Mouse (Mus musculus): Measurements from ENCODE around the gene Cyp4v3. TPM values are rescaled to one million over a fixed set of nuclear protein-coding genes. Genes with fewer than 3 reads are reported as not detected.

The Cyp4v3 gene
- polyA plus RNA-seq (2014; fragmentation: Nextera tagmentation; extraction: Ambion mirVana) = 2.4 and 2.9 TPM in 2 replicates

- peak; percentile 95 for DNase-seq (ENCODE audit: low spot score, missing footprints)
Measured at GRCm38 (mm10) chr8:45332685-45333409, at the start of gene Cyp4v3. Gene Cyp4v3, minus strand, starts transcription at chr8:45333216.

GRCm38 (mm10) chr8:45381963-45382347 lies 48.9 kb upstream of the Cyp4v3 start, which contains the start of gene Fam149a:
Gene Fam149a, minus strand, starts transcription at chr8:45382291.
- Histone ChIP-seq H3K9ac (ENCODE audit: low read length) (peak within 1 kb of the TSS; percentile 48), H3K27ac (ENCODE audit: low read depth, low read length) (no peak within 1 kb of the TSS), H3K4me2 (peak within 1 kb of the TSS; percentile 92), H3K36me3 (ENCODE audit: control insufficient read depth, insufficient read depth, low read length) (no peaks in the 10 kb centered on the region), H3K9me3 (ENCODE audit: control insufficient read depth, low read length) (no peaks in the 10 kb centered on the region), H3K27me3 (ENCODE audit: control insufficient read depth, insufficient read depth, low read length) (no peaks in the 10 kb centered on the region; the same call in 1 of the 2 replicates), H3K4me3 (ENCODE audit: low read depth, low read length) (peak within 1 kb of the TSS; percentile 35), H3K4me1 (ENCODE audit: control insufficient read depth, insufficient read depth, low read length) (peaks cover 7% of the 10 kb centered on the region; the same call in 1 of the 2 replicates)
- ATAC-seq (ENCODE audit: low FRiP score) = peak; percentile 86
- 2% methylated on average over 6 of the region's 6 CpGs for WGBS
- no peak for DNase-seq (ENCODE audit: low spot score, missing footprints)

More at GRCm38 (mm10) chr8:45332685-45333409, at the start of gene Cyp4v3:
- H3K27ac ChIP-seq (ENCODE audit: low read depth, low read length) = no peak within 1 kb of the TSS
- H3K4me2 ChIP-seq = peak within 1 kb of the TSS; percentile 78
- peak; percentile 82 for ATAC-seq (ENCODE audit: low FRiP score)
- H3K36me3 ChIP-seq (ENCODE audit: control insufficient read depth, insufficient read depth, low read length) = no peaks in the 10 kb centered on the region
- H3K4me3 ChIP-seq (ENCODE audit: low read depth, low read length) = peak within 1 kb of the TSS; percentile 55
- WGBS = under 1% methylated on average over 44 of the region's 44 CpGs
- peaks cover 3% of the 10 kb centered on the region; the same call in 1 of the 2 replicates for H3K27me3 ChIP-seq (ENCODE audit: control insufficient read depth, insufficient read depth, low read length)
- no peaks in the 10 kb centered on the region for H3K9me3 ChIP-seq (ENCODE audit: control insufficient read depth, low read length)
- H3K4me1 ChIP-seq (ENCODE audit: control insufficient read depth, insufficient read depth, low read length) = 0 out of 2 replicates have a peak, but pooled peaks cover 3% of the 10 kb centered on the region
- peak within 1 kb of the TSS; percentile 60 for H3K9ac ChIP-seq (ENCODE audit: low read length)

GRCm38 (mm10) chr8:45381075-45381962 lies 48.3 kb upstream of the Cyp4v3 start:
- WGBS = 1% methylated on average over 38 of the region's 38 CpGs
- peak overlapping the region; percentile 48 for H3K9ac ChIP-seq (ENCODE audit: low read length)
- H3K36me3 ChIP-seq (ENCODE audit: control insufficient read depth, insufficient read depth, low read length) = no peaks in the 10 kb centered on the region
- H3K4me1 ChIP-seq (ENCODE audit: control insufficient read depth, insufficient read depth, low read length) = peaks cover 7% of the 10 kb centered on the region; the same call in 1 of the 2 replicates
- H3K4me2 ChIP-seq = peak overlapping the region; percentile 92
- no peaks in the 10 kb centered on the region for H3K9me3 ChIP-seq (ENCODE audit: control insufficient read depth, low read length)
- H3K27me3 ChIP-seq (ENCODE audit: control insufficient read depth, insufficient read depth, low read length) = no peaks in the 10 kb centered on the region; the same call in 1 of the 2 replicates
- no peak overlapping the region for H3K27ac ChIP-seq (ENCODE audit: low read depth, low read length)
- peak overlapping the region; percentile 35 for H3K4me3 ChIP-seq (ENCODE audit: low read depth, low read length)
- ATAC-seq (ENCODE audit: low FRiP score) = peak; percentile 63; the same call in 1 of the 2 replicates
- peak; percentile 94 for DNase-seq (ENCODE audit: low spot score, missing footprints)

- Histone ChIP-seq H3K9ac (ENCODE audit: low read length) (no peak overlapping the region), H3K36me3 (ENCODE audit: control insufficient read depth, insufficient read depth, low read length) (no peaks in the 10 kb centered on the region), H3K4me1 (ENCODE audit: control insufficient read depth, insufficient read depth, low read length) (peaks cover 7% of the 10 kb centered on the region; the same call in 1 of the 2 replicates), H3K27me3 (ENCODE audit: control insufficient read depth, insufficient read depth, low read length) (no peaks in the 10 kb centered on the region; the same call in 1 of the 2 replicates), H3K9me3 (ENCODE audit: control insufficient read depth, low read length) (no peaks in the 10 kb centered on the region), H3K4me3 (ENCODE audit: low read depth, low read length) (no peak overlapping the region), H3K4me2 (peak overlapping the region; percentile 92; the same call in 1 of the 2 replicates), H3K27ac (ENCODE audit: low read depth, low read length) (no peak overlapping the region)
- DNase-seq (ENCODE audit: low spot score, missing footprints) = peak; percentile 85
- no peak for ATAC-seq (ENCODE audit: low FRiP score)
- WGBS = 7% methylated on average over 4 of the region's 4 CpGs
Measured at GRCm38 (mm10) chr8:45380598-45380997, 47.6 kb upstream of the Cyp4v3 start.

GRCm38 (mm10) chr8:45374071-45374470 lies 41.1 kb upstream of the Cyp4v3 start:
- Histone ChIP-seq H3K4me1 (ENCODE audit: control insufficient read depth, insufficient read depth, low read length) (no peaks in the 10 kb centered on the region), H3K27me3 (ENCODE audit: control insufficient read depth, insufficient read depth, low read length) (no peaks in the 10 kb centered on the region), H3K9ac (ENCODE audit: low read length) (no peak overlapping the region), H3K36me3 (ENCODE audit: control insufficient read depth, insufficient read depth, low read length) (no peaks in the 10 kb centered on the region), H3K4me2 (no peak overlapping the region), H3K4me3 (ENCODE audit: low read depth, low read length) (no peak overlapping the region), H3K27ac (ENCODE audit: low read depth, low read length) (no peak overlapping the region), H3K9me3 (ENCODE audit: control insufficient read depth, low read length) (no peaks in the 10 kb centered on the region)
- 87% methylated on average over 3 of the region's 3 CpGs for WGBS
- ATAC-seq (ENCODE audit: low FRiP score) (no peak), DNase-seq (ENCODE audit: low spot score, missing footprints) (no peak)

- WGBS = 76% methylated on average over 1 of the region's 1 CpGs
- H3K9ac ChIP-seq (ENCODE audit: low read length) = no peak overlapping the region
- no peaks in the 10 kb centered on the region for H3K4me1 ChIP-seq (ENCODE audit: control insufficient read depth, insufficient read depth, low read length)
- H3K4me3 ChIP-seq (ENCODE audit: low read depth, low read length) = no peak overlapping the region
- no peak overlapping the region for H3K4me2 ChIP-seq
- H3K9me3 ChIP-seq (ENCODE audit: control insufficient read depth, low read length) = no peaks in the 10 kb centered on the region
- no peak for DNase-seq (ENCODE audit: low spot score, missing footprints)
- H3K27me3 ChIP-seq (ENCODE audit: control insufficient read depth, insufficient read depth, low read length) = no peaks in the 10 kb centered on the region
- H3K27ac ChIP-seq (ENCODE audit: low read depth, low read length) = no peak overlapping the region
- H3K36me3 ChIP-seq (ENCODE audit: control insufficient read depth, insufficient read depth, low read length) = no peaks in the 10 kb centered on the region
- no peak for ATAC-seq (ENCODE audit: low FRiP score)
Measured at GRCm38 (mm10) chr8:45367154-45367553, 34.1 kb upstream of the Cyp4v3 start.

- ATAC-seq (ENCODE audit: low FRiP score) = no peak
- H3K36me3 ChIP-seq (ENCODE audit: control insufficient read depth, insufficient read depth, low read length) = no peaks in the 10 kb centered on the region
- no peak for DNase-seq (ENCODE audit: low spot score, missing footprints)
- no peak overlapping the region for H3K4me2 ChIP-seq
- H3K4me1 ChIP-seq (ENCODE audit: control insufficient read depth, insufficient read depth, low read length) = no peaks in the 10 kb centered on the region; the same call in 1 of the 2 replicates
- H3K4me3 ChIP-seq (ENCODE audit: low read depth, low read length) = no peak overlapping the region
- no peak overlapping the region for H3K27ac ChIP-seq (ENCODE audit: low read depth, low read length)
- H3K27me3 ChIP-seq (ENCODE audit: control insufficient read depth, insufficient read depth, low read length) = no peaks in the 10 kb centered on the region
- H3K9me3 ChIP-seq (ENCODE audit: control insufficient read depth, low read length) = no peaks in the 10 kb centered on the region
- 82% methylated on average over 1 of the region's 1 CpGs for WGBS
- H3K9ac ChIP-seq (ENCODE audit: low read length) = no peak overlapping the region
Measured at GRCm38 (mm10) chr8:45363220-45363619, 30.2 kb upstream of the Cyp4v3 start.

- H3K27me3 ChIP-seq (ENCODE audit: control insufficient read depth, insufficient read depth, low read length) = no peaks in the 10 kb centered on the region
Measured at GRCm38 (mm10) chr8:45362323-45362722, 29.3 kb upstream of the Cyp4v3 start.

More at GRCm38 (mm10) chr8:45362323-45362722, 29.3 kb upstream of the Cyp4v3 start:
- Histone ChIP-seq H3K4me2 (no peak overlapping the region), H3K27ac (ENCODE audit: low read depth, low read length) (no peak overlapping the region), H3K36me3 (ENCODE audit: control insufficient read depth, insufficient read depth, low read length) (no peaks in the 10 kb centered on the region), H3K4me1 (ENCODE audit: control insufficient read depth, insufficient read depth, low read length) (no peaks in the 10 kb centered on the region; the same call in 1 of the 2 replicates), H3K9me3 (ENCODE audit: control insufficient read depth, low read length) (no peaks in the 10 kb centered on the region), H3K9ac (ENCODE audit: low read length) (no peak overlapping the region), H3K4me3 (ENCODE audit: low read depth, low read length) (no peak overlapping the region)
- DNase-seq (ENCODE audit: low spot score, missing footprints) = no peak
- ATAC-seq (ENCODE audit: low FRiP score) = no peak
- 60% methylated on average over 6 of the region's 6 CpGs for WGBS

All from midbrain, embryonic 11.5 days (tissue).